Mouse (Mus musculus): Measurements from ENCODE around the gene Slc25a4.
"Not testable (repeated sequence)": the region's sequence is repeated elsewhere in the genome, so short reads cannot be mapped to it uniquely, and the experiment has no call there.

Slc25a4 gene

DNA sequence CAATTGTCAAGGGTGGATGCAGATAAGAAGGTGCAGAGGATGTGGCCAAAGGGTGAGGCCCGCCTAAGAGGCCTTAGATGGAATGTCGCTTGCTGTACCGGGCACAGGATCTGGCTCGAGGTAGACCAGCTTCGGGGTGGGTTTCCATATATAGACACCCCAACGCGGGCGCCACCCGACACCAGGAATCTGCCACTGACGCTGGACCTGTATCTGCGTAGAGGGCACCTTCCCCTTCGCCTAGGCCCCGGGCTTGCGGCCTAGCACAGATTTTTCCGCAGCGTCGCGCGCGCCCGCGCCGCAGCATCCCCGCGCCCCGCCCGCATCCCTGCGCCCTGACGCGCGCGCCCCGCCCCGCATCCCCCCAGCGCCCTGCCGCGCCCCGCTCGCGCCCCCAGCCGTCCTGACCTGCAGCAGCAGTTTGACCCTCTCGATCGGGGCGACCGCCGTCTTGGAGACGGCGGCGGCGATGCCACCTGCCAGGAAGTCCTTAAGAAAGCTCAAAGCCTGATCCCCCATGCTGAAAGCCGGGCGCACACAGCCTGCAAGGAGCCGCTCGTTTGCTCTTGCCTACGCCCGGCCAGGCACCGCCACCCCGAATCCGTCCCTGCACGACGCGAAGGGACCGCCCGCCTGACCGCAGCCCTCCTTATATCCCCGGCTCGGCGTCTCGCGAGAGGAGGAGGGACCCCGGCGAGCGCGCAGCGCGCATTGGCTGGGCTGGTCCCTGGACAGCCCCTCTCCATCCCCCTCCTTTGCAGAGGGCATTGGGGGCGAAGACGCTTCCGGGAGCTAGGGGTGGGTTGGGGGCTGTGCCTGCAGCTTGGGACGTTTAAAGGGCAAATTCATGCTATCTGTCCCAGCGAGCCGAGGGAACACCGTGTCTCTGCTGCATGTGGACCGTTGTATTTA lies at the start of gene Slc25a4:
Slc25a4 (minus strand) TSS at position 881 of the 912 bp plus-strand sequence.
- peak; percentile 97 for DNase-seq (ENCODE audit: low spot score)

DNA sequence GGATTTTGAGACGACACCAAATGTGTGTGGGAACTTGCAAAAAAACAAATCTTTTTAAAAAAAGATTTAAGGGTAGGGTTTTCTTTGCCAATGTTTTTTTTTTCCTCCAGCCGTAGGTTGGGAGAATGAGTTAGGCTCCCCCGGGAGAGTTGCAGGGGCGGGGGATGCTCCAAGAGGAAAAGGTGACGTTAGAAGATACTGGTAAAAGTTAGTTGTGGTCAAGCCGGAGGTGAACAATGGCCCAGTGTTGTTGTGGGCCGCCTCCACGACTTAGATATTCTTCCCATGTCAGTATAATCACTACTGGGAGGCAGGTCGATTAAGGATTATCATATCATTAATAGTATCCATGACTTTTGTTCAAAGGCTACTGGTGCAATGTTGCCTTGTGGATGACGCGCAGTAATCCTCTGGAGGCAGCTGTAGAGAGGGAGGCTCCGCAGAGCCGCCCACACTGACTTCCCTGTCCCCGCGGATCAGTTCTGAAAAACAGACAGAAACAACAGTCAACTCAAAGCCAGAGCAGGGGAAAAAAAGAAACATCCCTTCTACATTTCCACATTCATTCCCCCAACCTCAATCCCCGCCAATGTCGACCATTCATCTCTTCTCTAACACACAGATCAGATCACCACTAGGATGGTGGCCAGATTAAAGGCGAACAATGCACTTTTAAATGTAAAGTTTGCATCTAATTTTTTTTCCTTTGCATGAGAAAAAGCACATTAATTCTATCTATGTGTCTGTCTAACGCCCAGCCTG lies 47.0 kb upstream of the Slc25a4 start:
- DNase-seq (ENCODE audit: low spot score) = no peak

DNA sequence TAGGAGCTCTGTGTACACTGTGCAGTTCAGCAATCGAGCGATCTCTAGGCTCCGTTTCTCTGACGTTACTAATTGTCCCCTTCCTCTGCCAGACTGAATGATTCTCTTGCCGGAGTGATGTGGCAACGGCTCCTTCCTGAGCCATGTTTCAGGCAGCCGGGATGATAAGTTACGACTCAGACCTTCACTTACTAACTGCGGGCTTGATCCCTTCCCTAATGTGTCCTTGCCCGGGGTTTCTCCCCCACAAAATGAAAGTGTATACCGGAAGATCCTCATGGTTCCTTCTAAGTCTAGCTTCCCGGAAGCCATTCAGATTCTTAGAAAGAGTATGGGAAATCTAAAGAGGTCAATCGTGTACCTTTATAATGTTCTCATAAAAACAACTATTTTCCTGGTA lies 41.4 kb upstream of the Slc25a4 start:
- DNase-seq (ENCODE audit: low spot score) = no peak

DNA sequence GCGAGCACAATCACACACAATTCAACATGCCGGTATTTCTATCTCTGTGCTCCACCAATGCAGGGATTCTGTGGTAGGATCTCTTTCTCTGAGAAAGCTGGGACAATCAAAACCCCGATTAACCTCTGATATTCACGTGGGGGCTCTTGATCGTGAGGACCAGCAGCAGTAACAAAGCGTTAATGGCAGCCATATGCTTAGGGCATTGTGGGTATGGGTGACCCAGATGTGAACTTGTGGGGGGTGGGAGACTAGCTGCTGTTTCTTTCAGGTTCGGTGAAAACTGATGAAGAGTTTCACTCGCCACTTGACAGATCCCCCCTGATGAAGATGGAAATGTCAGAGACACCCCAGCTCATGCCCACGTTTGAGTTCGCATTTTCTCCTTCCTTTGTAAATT lies 40.5 kb upstream of the Slc25a4 start:
- no peak for DNase-seq (ENCODE audit: low spot score)

DNA sequence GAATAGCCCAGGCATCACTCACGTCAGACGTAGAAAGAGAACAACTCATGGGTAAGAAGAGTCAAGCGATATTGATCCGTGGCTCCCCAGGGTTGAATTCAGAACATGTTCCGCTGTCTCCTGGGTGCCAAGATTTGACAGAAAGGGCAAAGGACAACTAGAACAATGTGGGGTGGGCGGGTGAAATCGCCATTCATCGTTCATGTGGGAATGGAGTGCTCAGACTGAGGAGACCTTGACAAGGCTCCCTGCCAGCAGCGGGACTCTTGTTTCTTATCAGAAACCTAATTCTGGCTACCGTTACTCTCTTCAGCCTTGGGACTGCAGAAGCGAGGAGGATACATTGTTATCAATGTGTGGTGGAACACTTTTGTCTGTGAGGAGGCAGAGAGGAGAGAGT lies 35.3 kb upstream of the Slc25a4 start:
- no peak for DNase-seq (ENCODE audit: low spot score)

DNA sequence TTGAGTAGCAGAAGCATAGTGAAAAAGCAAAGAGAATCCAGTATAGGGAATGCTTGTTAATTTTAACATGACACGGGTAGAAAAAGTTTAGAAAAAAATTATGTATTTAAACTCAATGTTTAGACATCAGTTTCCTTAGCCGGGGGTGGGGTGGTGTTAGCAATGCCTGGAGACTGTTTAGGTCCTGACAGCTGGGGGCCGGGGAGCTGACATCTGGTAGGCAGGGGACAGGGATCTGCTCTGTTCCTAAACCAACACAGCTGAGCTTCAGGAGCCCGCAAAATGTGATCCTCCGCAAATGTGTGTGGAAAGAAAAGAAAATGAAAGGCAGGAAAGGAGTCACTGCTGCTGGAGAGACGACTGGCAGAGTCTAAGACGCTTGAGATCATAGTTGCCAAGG lies 31.9 kb upstream of the Slc25a4 start:
- no peak for DNase-seq (ENCODE audit: low spot score)

DNA sequence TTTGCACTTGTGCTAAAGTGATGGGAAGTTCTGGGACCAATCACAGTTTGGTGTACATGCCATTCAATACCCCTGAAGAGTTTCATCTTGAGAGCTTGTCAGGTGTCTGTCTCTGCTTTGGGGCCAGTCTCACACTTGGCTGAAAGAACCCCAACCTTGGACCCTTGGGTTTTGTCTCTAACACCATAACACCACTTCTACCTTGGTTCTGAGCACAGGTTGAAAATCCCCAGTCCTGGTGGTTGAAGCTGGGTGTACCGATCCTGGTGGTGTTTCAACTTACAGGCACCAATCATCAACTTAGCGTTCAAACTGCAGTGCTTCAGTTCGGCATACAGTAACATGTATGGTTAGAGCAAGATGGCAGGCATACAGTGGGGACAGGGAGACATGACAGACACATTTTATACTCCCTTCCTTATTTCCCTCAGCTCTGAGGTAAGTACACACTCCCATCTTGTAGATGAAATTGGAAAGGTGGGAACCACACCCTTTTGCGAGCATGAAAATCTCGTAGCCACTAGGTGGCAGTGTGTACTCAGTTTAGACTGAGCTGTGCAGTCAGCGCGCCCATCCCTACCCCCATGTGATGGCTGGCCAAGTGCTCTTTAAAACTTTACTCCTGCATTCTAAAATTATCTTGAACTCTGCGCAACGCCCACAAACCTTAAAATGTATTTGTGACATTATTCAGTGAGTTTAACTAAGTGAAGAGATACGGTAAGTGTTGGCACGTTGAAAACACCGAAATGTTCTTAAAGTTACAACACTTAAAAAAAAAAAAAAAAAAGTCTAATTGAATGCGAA lies 30.7 kb upstream of the Slc25a4 start:
- DNase-seq (ENCODE audit: low spot score) = peak; percentile 72

DNA sequence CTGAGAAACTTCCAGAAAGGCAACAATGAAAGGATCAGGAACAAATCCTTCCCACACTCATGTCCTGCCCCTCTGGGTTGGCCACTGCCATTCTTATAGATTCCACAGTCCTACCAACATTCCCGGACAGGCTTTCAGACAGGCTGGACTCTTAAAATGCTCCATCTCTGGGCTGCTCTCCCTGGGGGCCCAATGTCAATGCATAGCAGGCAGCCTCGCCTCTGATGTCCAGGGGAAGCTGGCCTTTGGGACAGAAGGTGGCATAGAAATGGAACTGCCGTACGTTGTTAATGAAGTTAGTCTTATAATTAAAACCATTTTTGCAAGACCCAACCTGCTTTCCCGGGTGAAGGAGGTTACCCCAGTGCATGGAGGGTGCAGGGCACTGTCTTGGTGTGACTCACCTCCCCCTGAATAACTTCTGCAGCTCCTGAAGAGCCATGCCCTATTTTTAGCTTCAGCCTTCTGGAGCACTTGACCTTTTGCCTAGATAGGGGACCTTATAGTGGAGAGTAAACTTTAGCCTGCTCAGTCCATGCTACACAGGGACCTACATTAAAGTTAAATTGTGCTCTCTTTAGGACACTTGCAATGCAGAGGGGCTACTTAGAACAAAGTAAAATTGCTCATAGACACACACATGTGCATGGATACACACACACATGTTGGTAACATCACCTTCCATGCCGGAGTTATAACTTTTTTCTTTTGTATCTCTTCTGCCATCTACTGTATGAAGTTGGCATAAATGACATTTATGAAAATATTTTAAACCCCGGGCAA lies 25.5 kb upstream of the Slc25a4 start:
- DNase-seq (ENCODE audit: low spot score) = no peak

DNA sequence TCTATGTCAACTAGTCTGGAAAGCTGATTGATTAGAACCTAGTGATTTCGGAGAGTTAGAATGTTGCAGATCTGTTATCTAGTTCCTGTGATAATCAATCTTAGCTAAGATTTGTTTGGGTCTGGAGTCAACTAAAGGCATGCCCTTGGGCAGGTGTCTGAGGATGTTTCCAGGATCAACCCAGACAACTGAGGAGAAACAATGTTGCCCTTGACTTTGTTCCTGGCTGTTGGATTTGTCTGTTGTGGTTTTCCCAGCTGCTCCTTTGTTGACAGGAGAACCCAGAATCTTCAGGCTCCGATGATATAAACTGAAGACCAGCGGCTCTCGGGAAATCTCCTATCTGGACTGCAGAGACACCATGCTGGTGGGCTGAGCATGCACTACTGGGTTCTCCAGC lies 23.7 kb upstream of the Slc25a4 start:
- no peak for DNase-seq (ENCODE audit: low spot score)

DNA sequence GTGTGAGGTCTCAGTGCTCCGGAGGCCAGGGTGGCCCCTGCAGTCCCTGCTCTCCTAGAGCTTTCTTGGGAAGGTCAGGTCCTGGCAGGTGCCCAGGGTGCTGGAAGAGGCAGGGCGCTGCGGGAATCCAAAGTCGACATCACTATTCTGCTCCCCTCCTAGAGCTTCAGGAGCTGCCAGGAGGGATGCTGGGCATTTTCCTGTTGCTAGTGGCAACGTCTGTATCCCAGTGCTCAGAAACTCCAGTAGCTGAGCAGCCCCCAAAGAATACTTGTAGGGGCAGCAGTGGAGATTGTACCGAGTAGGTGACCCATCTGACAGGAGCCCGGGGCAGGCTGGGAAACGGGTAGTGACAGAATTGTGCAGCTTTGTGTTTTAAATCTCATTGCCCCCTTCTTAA lies 21.7 kb upstream of the Slc25a4 start:
- DNase-seq (ENCODE audit: low spot score) = no peak

DNA sequence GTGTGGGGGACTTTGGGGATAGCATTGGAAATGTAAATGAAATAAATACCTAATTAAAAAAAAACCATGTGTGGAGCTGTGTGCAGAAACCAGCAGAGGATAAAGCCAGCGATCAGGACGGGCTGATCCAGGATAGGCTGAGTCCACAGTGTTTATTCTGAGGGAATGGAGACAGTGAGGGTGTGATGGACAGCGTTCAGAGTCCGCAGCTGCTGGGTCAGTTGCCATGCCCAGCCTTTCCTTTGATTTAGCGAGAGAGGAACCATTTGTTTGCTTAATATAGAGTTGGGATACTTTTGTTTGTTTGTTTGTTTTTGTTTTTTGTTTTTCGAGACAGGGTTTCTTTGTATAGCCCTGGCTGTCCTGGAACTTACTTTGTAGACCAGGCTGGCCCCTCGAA lies 20.9 kb upstream of the Slc25a4 start:
- not testable (repeated sequence) for DNase-seq (ENCODE audit: low spot score)

DNA sequence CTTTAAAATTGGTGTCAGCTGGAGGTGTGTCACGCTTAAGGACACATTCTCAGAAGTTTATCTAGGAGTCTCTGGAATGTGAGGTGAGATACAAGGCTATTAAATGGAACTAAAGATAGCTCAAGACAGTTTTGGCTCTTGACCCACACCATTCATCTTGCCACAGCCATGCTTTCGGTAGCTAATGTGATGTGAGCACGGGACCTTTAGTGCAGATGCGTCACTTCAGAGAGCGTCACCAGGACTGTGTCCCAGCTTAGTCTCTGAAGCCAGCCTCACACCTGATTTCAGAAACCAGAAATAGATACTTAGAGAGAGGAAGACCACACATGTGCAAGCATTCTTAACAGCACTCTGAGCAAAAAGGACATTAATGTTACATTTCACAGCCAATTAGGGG lies 15.5 kb upstream of the Slc25a4 start:
- DNase-seq (ENCODE audit: low spot score) = no peak

DNA sequence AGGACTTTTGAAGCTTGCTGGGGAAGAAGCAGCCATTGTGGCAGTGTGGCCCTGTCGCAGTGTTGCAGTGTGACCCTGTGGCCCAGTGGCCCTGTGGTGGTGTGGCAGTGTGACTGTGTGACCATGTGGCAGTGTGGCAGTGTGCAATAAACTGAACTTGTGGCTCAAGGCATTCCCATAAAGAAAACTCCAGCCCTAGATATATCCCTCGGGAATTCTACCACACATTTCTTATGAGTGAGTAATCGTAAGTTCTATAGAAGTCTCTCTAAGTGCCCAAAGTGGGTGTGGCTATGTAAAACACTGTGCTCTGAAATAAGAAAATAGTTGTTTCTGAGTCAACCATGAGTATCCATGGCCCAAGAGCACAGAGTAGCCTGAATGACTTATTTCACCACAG lies 14.4 kb upstream of the Slc25a4 start:
- no peak for DNase-seq (ENCODE audit: low spot score)

DNA sequence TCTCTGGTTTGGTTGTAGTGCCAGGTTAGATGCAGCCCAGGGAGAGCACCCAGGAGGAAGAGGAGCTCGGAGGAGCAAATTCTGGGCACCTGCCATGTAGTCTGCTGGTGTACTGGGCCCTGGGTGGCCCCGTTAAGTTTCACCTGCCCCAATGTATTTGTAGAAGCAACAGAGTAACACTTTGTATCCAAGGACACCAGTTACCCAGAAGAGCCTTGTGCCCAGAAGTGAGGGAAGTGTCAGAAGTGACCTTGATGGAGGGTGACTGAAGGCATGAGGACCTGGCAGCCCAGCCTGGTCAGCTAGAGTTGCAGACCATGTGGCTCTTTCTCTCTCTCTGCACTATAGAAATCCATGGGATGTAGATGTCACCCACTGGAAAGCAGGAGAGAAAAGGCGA lies 9.5 kb upstream of the Slc25a4 start:
- no peak for DNase-seq (ENCODE audit: low spot score)

DNA sequence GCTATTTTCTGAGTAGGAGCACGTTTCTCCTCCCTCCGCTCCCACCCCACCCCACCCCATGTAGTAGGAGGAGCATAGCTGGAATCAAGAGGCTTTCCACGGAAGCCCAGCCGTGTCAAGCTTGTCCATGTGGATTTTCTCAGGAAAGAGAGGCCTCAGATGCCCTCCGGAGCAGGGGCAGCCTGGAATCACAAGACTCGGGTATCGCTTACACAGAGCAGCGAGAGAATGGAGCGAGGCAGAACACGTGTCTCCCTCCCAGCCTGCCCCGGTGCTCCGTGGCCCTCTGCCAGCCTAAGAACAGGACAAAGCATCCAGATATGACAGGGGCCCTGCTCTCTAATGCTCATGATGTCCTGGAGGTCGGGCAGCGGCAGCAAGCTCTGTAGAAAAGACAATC lies 5.8 kb upstream of the Slc25a4 start:
- peak; percentile 58 for DNase-seq (ENCODE audit: low spot score)

DNA sequence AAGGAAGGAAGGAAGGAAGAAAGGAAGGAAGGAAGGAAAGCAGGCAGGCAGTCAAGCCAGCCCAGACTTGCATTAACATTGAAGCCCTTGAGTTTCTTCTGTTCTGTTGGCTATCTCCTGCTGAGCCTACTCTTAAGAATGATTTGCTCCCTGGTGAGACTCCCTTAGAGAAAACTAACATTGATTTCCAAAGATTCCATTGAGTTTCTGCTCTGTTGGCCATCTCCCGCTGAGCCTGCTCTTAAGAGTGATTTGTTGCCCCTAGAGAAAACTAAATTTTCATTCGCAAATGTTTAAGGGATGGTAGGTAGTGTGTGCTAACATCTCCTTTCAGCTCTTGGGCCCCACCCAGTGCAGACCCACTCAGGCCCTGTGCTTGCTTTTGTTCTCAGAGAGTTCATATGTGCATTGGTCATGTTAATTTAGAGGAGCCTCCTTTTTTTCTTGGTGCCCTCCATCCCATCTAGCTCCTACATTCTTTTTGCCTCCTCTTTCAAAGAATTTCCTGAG lies 2.9 kb upstream of the Slc25a4 start:
- DNase-seq (ENCODE audit: low spot score) = no peak

DNA sequence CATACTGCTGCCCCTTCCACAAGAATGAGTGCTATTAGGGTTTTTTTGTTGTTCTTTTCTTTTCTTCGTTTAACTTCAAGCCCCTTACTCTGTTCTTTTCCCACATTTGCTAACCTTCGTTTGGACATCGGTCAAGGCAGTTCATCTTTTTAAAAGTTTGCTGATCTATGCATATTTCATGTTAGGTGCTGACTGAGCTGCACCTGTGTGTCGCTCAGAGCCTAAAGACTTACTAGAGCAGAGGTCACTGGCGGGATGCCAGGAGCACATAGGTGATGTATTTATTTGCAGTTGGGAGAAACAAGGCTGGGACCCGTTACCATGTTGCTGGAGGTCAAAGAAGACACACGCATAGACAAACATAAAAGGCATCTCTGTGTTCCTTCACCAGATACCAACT lies 1.1 kb upstream of the Slc25a4 start:
- no peak for DNase-seq (ENCODE audit: low spot score)

DNA sequence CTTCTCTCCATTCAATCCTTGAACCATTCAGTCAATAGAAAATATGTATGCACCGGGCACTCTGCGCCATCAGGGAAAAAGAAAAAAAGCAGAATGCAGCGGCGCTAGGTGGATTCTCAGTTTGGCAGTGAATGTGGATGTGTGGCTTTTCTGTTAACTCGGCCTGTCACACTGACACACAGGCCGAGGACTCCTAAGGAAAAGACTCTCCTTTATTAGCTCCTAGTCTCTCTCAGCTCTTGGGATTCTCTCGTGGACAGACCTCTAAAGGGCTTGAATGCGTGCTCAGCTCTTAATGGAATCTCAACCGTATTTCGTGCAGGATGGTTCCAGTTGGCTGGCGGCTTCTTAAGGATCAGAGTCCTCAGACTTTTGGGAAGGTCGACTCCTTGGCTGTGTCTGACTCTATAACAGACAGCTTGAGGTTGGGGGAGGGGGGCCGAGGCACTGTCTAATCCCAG lies 557 bp upstream of the Slc25a4 start:
- no peak for DNase-seq (ENCODE audit: low spot score)

DNA sequence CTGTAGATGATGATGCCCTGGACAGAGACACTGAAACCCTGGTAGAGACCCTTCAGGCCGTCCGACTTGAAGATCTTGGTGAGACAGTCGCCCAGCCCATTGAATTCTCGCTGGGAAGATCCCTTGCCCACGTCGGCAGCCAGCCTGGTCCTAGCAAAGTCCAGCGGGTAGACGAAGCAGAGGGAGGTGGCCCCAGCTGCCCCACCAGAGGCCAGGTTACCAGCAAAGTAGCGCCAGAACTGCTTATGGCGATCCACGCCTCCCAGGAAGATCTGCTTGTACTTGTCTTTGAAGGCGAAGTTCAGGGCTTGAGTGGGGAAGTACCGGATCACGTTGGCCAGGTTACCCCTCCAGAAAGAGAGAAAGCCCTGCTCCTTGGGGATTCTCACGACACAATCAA lies 2.0 kb downstream of the Slc25a4 start:
- DNase-seq (ENCODE audit: low spot score) = no peak

DNA sequence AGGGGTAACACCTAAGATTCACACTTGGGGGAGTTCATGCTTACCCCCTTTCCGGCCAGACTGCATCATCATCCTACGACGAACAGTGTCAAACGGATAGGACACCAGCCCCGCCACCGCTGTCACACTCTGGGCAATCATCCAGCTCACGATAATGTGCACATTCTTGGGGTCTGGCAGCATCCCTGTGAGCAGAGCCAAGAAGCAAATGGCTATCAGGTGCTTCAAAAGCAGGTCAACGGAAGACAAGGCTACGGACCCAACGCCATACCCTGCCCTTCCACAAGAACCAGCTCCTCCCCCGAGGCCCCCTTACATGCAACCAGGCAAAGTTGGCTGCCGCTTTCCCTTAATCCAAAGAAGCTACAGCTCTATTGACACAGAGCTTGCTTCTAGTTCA lies 2.7 kb downstream of the Slc25a4 start:
- peak; percentile 51 for DNase-seq (ENCODE audit: low spot score)

DNA sequence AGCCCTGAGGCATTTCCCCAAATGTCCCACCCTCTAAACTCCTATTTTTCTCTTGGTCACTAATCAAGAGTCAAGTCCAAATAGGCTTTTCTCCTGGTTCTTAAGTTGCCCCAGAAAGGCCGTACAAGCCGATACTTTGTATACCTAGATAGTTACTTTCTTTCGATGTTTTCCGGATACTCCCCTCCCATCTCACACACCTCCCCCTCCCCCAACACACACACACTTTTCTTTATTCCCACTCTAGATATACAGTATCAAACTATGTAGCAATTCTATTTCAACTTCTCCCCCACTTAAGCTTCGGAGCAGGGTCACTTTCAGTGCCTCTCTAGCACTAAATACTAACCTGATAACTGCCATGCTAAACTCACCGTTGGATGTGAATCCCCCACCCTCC lies 5.0 kb downstream of the Slc25a4 start:
- no peak for DNase-seq (ENCODE audit: low spot score)
